Mouse (Mus musculus): ENCODE results near the gene Wars. TPM values are rescaled to one million over a fixed set of nuclear protein-coding genes. Genes with fewer than 3 reads are reported as not detected.

Wars gene
- 124 TPM in 2 replicates for polyA plus RNA-seq (2016; fragmentation: Nextera tagmentation; extraction: Ambion mirVana)

DNA sequence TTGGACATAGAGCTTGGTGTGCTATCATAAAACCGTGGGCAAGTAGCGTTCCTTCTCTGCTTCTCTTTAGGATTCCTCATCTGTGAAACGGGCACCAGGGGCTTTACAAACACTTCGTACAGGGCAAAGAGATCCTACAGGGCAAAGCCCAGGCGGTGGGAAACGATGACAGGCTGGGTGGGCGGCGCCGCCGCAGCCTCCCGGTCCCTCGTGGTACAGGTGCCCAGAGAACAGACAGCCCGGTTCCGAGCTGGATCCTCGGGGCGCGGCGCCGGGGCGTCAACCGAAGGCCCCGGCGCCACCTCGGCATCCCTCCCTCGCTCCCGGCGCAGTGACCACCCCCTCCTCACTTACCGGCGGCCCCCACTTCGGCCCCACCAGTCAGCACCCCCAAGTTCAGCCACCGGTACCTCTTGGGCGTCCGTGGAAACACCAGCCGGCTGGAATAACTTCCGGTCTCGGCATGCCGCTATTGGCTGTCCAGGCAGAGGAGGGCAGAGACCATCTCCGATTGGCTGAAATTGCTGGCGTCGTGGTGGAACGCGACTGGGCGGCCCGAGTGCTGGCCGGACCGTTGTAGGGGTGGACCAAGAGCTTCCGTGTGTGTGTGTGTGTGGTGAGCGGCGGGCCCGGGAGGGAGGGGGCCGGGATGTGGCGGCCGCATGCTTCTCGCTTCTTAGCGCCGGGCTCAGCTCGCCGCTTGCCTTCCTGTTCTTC, at the start of gene Wars:
TSS of gene Wars (minus strand) at position 460 of the 717 bp plus-strand sequence.
- ATAC-seq (ENCODE audit: low FRiP score, low read depth): peak; percentile 100
- Histone ChIP-seq H3K36me3 (peaks cover 20% of the 10 kb centered on the region), H3K4me1 (peaks cover 22% of the 10 kb centered on the region), H3K9ac (replicated peaks) (peak within 1 kb of the TSS; percentile 81), H3K9me3 (no peaks in the 10 kb centered on the region), H3K4me2 (replicated peaks) (peak within 1 kb of the TSS; percentile 98), H3K27ac (replicated peaks) (0 out of 2 replicates have a peak within 1 kb of the TSS, but pooled peaks have one; percentile 15), H3K4me3 (peak within 1 kb of the TSS; percentile 93), H3K27me3 (no peaks in the 10 kb centered on the region)
- WGBS: under 1% methylated on average over 56 of the region's 58 CpGs

DNA sequence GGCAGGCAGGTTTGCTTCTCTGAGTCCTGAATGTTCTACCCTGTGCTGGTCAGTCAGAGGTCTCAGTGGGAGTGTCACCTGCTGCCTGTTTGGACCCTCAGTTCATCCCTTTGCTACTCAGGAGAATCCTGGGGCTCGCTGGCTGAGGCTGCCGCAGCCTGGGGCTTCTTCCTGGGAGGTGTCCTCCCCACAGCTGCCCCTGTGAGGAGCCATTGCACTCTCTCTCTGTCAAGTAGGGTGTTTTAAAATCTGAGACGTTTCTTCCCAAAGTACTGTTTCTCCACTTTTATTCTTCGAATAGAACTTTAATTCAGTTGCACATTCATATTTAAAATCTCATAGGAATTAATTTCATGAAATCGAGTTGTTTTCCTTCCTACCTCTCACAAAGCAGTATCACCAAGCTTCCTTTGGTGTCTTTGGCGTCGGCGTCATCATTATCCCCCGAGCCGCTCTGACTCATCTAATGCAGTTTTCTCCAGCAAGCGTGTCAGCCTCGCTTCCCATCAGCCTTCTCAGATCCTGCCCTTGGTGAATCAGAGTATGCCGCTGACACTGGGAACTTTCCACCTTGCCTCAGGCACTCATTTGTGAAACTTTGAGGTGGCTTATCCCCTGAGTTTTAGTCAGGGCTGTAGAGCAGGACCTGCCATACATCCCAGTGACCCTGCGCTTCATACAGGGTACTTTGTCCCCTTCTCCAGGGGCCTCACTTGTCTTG, 48.4 kb upstream of the Wars start:
- Histone ChIP-seq H3K4me3 (no peak overlapping the region), H3K27me3 (no peaks in the 10 kb centered on the region), H3K9me3 (no peaks in the 10 kb centered on the region), H3K36me3 (no peaks in the 10 kb centered on the region), H3K4me2 (replicated peaks) (no peak overlapping the region), H3K27ac (replicated peaks) (no peak overlapping the region), H3K9ac (replicated peaks) (no peak overlapping the region), H3K4me1 (peaks cover 3% of the 10 kb centered on the region; the same call in 1 of the 2 replicates)
- ATAC-seq (ENCODE audit: low FRiP score, low read depth): no peak
- 84% methylated on average over 14 of the region's 14 CpGs for WGBS

DNA sequence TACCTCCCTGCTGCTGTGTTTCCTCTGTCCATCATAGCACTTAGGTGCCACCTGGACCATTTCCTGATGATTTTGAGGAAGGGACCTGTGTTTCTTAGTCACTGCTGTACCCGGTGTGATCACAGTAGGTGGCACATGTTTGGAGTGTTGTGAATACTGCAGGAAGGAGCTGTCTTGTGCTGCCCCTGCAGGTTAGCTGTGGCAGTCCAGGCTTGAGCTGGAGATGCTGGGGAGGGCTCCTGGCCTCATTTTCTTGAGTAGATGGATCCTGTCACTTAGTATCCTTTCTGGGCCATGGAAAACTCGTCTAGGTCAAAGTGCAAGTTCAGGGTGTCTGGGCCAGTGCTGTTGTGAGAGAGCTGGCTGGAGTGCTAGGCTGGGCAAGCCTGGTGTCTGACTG, 47.3 kb upstream of the Wars start:
- Histone ChIP-seq H3K9me3 (no peaks in the 10 kb centered on the region), H3K27me3 (no peaks in the 10 kb centered on the region), H3K4me1 (peaks cover 3% of the 10 kb centered on the region; the same call in 1 of the 2 replicates), H3K27ac (replicated peaks) (no peak overlapping the region), H3K4me2 (replicated peaks) (no peak overlapping the region), H3K9ac (replicated peaks) (no peak overlapping the region), H3K4me3 (no peak overlapping the region), H3K36me3 (no peaks in the 10 kb centered on the region)
- ATAC-seq (ENCODE audit: low FRiP score, low read depth): no peak
- WGBS: 79% methylated on average over 2 of the region's 2 CpGs

DNA sequence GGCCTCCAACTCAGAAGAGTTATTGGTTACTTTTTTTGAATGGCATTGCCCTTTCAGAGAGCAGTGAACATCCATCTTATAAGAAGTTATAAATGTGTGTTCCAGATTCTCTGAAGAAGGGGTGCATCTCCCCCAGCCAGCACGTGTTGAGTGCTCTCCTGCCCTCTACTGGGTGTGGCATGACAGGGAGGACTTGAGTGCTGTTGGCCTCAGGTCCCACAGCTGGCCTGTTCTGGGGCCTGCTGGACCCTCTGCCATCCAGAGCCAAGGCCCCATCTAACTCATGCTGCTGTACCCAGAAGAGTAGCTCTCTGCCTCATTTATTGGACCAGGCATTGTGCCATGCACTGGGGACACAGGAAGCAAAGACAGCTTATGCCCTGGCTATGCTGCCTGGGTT, 46.3 kb upstream of the Wars start:
- WGBS: 29% methylated on average over 1 of the region's 1 CpGs
- no peak overlapping the region for H3K4me2 ChIP-seq (replicated peaks)
- H3K27me3 ChIP-seq: no peaks in the 10 kb centered on the region
- ATAC-seq (ENCODE audit: low FRiP score, low read depth): no peak
- H3K27ac ChIP-seq (replicated peaks): no peak overlapping the region
- H3K4me1 ChIP-seq: peaks cover 3% of the 10 kb centered on the region; the same call in 1 of the 2 replicates
- no peak overlapping the region for H3K9ac ChIP-seq (replicated peaks)
- no peak overlapping the region for H3K4me3 ChIP-seq
- H3K36me3 ChIP-seq: no peaks in the 10 kb centered on the region
- no peaks in the 10 kb centered on the region for H3K9me3 ChIP-seq

DNA sequence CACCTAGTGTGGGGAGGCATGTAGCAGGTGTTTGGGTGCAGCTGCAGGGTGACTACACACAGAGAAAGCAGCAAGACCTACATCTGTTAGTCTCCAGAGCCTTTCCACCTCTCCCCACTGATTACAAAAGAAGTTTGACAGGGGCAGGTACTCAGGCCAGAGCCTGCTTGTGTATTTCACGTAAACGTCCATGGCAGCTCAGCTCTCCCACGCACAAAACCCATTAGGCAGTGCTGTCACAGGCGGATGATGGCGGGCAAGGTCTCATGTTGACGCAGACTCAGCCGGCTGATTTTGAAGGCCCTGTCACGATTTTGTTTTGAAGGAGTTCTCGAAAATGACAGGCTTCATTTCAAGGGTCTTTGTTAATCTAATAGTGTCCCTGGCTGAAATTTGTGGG, 45.3 kb upstream of the Wars start:
- ATAC-seq (ENCODE audit: low FRiP score, low read depth): no peak
- Histone ChIP-seq H3K36me3 (no peaks in the 10 kb centered on the region), H3K27me3 (no peaks in the 10 kb centered on the region), H3K9me3 (no peaks in the 10 kb centered on the region), H3K4me2 (replicated peaks) (no peak overlapping the region), H3K27ac (replicated peaks) (no peak overlapping the region; the same call in 1 of the 2 replicates), H3K4me3 (no peak overlapping the region), H3K4me1 (peaks cover 3% of the 10 kb centered on the region; the same call in 1 of the 2 replicates), H3K9ac (replicated peaks) (no peak overlapping the region)
- 75% methylated on average over 9 of the region's 9 CpGs for WGBS

DNA sequence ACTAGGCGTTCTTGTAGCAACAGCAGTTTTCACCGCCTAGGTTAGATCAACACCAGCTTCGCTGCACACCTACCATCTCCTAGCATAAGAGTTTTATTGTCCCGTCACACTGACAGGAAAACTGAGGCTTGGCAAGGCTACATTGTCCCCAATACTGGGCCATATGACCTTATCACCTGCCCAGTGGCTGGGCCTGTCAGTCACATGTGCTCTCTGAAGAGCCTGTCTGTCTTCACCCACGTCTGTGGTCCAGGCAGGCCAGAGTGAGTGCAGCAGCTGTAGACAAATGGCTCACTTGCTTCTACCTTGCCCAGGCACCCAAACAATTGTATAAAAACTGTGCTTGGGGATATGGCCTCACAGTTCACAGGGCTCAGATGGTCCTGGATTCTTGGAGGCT, 44.9 kb upstream of the Wars start:
- H3K36me3 ChIP-seq: no peaks in the 10 kb centered on the region
- H3K4me1 ChIP-seq: peaks cover 3% of the 10 kb centered on the region; the same call in 1 of the 2 replicates
- ATAC-seq (ENCODE audit: low FRiP score, low read depth): no peak
- H3K4me3 ChIP-seq: no peak overlapping the region
- no peak overlapping the region for H3K27ac ChIP-seq (replicated peaks)
- no peak overlapping the region for H3K9ac ChIP-seq (replicated peaks)
- no peak overlapping the region for H3K4me2 ChIP-seq (replicated peaks)
- no peaks in the 10 kb centered on the region for H3K9me3 ChIP-seq
- H3K27me3 ChIP-seq: no peaks in the 10 kb centered on the region
- 89% methylated on average over 5 of the region's 5 CpGs for WGBS

DNA sequence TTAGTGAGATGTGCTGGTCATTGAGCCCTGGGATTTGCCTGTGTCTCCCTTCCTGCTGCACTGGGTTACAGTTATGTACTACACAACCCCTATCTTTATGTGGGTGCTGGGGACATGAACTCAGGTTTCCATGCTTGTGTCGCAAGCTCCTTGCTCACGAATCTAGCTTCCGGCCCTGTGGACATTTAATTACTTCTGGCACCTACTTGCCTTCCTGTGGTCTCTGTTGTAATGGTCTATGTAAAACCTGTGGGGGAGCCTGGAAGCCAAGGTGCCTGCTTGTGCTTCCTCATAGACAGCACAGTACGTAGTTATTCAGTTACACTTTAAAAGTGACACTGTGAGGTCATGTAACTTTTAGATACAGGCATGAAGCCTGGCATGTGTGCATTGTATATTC, 43.5 kb upstream of the Wars start:
- peaks cover 5% of the 10 kb centered on the region for H3K4me1 ChIP-seq
- 87% methylated on average over 4 of the region's 4 CpGs for WGBS
- H3K4me3 ChIP-seq: no peak overlapping the region
- H3K4me2 ChIP-seq (replicated peaks): no peak overlapping the region
- no peaks in the 10 kb centered on the region for H3K27me3 ChIP-seq
- H3K27ac ChIP-seq (replicated peaks): no peak overlapping the region
- no peaks in the 10 kb centered on the region for H3K9me3 ChIP-seq
- ATAC-seq (ENCODE audit: low FRiP score, low read depth): no peak
- H3K9ac ChIP-seq (replicated peaks): no peak overlapping the region
- no peaks in the 10 kb centered on the region for H3K36me3 ChIP-seq

DNA sequence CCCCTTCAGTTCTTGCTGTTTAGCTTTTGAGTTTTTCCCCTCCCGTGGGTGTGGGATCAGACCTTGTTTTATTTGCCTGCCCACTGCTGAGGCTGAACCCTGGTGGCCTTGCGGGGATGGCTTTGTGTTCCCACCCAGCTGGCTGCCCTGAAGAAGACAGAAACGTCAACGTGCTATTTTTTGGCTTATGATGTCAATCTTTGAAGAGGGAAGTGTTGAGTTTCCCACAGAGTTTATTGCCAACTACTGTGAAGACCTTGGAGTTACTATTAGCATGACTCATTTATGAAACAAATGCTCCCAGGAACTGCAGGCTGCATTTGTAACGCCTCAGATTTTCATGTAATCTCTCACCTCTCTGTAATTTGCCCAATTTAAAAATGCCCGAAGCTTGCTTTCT, 42.9 kb upstream of the Wars start:
- Histone ChIP-seq H3K4me2 (replicated peaks) (no peak overlapping the region), H3K4me1 (peaks cover 12% of the 10 kb centered on the region), H3K27me3 (no peaks in the 10 kb centered on the region), H3K9me3 (no peaks in the 10 kb centered on the region), H3K36me3 (no peaks in the 10 kb centered on the region), H3K4me3 (no peak overlapping the region), H3K9ac (replicated peaks) (no peak overlapping the region), H3K27ac (replicated peaks) (no peak overlapping the region)
- 68% methylated on average over 6 of the region's 6 CpGs for WGBS
- no peak for ATAC-seq (ENCODE audit: low FRiP score, low read depth)

DNA sequence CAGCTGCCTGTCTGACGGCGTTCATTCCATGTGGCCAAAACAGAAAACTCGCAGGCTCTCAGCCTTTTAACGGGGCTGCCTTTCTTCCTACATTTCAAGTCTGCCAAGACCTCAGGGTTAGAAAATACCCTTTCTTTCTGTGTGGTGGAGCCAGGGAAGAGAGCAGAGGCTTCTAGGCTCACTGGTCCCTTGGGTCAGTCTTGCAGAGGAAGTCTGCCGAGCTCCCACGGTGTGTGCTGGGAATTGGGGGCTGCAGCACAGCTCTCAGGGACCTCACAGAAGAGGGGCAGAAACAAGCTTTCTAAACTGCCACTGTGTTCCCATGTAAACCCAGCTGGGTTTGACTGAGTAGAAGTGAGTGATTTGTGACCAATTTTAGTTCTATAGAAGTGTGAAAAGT, 40.3 kb upstream of the Wars start:
- peaks cover 16% of the 10 kb centered on the region for H3K4me1 ChIP-seq
- H3K27ac ChIP-seq (replicated peaks): no peak overlapping the region
- 81% methylated on average over 6 of the region's 6 CpGs for WGBS
- ATAC-seq (ENCODE audit: low FRiP score, low read depth): no peak
- H3K4me2 ChIP-seq (replicated peaks): no peak overlapping the region
- H3K27me3 ChIP-seq: no peaks in the 10 kb centered on the region
- no peak overlapping the region for H3K9ac ChIP-seq (replicated peaks)
- H3K9me3 ChIP-seq: no peaks in the 10 kb centered on the region
- H3K36me3 ChIP-seq: no peaks in the 10 kb centered on the region
- no peak overlapping the region for H3K4me3 ChIP-seq

DNA sequence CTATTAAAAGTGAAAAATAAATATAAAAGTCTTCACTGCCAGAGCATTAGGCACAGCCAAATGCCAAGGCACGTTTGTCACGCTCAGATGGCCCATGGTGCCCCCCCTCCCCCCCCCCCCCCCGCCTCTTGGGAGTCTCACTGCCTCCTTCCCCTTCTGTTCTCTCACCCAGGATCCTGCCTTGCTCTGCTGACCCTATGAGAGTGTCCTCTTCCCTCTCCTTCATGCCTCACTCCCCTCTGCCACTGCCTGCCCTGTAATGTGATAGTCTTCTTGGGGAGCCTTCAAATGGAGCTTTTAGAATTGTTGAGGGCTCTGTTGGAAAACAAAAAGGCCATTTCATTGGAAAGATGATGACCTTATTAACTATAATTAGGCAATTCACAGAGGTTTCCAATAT, 38.1 kb upstream of the Wars start:
- 12% methylated on average over 3 of the region's 3 CpGs for WGBS
- no peak for ATAC-seq (ENCODE audit: low FRiP score, low read depth)
- no peaks in the 10 kb centered on the region for H3K9me3 ChIP-seq
- H3K4me2 ChIP-seq (replicated peaks): no peak overlapping the region
- no peaks in the 10 kb centered on the region for H3K27me3 ChIP-seq
- H3K4me1 ChIP-seq: peaks cover 21% of the 10 kb centered on the region
- no peaks in the 10 kb centered on the region for H3K36me3 ChIP-seq
- no peak overlapping the region for H3K4me3 ChIP-seq
- H3K9ac ChIP-seq (replicated peaks): no peak overlapping the region
- H3K27ac ChIP-seq (replicated peaks): no peak overlapping the region

DNA sequence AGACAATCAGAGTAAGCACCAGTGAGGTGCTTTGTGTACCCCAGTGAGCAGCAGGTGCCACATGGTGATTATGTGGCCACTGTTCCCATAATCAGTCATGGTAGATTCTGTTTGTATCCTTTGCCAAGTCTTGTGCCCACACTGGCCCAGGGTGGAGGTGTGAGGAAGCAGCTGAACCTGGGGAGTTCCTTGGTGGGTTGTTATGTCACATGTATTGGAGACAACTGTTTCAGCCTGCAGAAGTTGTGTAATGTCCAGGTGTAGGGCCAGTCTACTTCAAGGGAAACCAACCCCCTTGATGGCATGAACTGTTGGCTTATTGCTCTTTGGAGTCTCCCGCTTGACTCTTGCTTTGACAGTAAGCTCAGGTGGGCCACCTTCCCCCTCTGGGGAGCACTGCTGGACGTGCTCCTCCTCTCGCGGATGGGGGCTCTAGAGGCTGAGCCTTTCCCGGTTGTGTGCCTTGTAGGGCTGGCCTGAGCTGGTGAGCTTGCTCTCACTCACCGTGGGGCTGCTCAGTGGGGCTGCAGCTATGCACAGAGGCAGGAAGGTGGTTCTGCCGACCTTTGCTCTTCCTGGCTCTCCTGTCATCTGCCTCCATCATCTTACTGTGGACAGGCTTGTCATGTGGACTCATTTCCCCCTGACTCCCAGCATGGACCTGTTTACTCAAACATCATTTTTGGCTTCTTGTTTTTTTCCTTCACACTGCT, 37.5 kb upstream of the Wars start:
- peaks cover 24% of the 10 kb centered on the region for H3K4me1 ChIP-seq
- H3K4me2 ChIP-seq (replicated peaks): no peak overlapping the region
- no peaks in the 10 kb centered on the region for H3K36me3 ChIP-seq
- 69% methylated on average over 7 of the region's 7 CpGs for WGBS
- H3K4me3 ChIP-seq: no peak overlapping the region
- no peak overlapping the region for H3K27ac ChIP-seq (replicated peaks)
- no peak for ATAC-seq (ENCODE audit: low FRiP score, low read depth)
- no peaks in the 10 kb centered on the region for H3K9me3 ChIP-seq
- H3K9ac ChIP-seq (replicated peaks): no peak overlapping the region
- H3K27me3 ChIP-seq: no peaks in the 10 kb centered on the region

DNA sequence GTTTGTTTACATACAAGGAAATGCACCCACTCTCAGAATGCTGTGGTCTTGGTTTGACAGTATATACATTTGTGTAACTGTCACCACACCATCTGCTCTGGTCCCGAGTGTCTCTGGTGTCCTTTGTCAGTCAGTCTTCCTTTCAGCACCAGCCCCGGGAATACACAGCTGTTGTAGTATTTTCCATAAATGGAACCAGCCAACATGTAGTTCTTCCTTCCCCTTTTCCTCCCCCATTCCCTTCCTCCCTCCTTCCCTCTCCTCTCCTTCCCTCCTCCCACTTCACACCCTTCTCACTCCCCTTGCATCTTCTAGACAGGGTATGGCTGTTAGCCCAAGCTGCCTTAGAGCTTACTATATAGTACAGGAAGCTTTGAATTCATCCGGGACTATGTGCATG, 35.5 kb upstream of the Wars start:
- Histone ChIP-seq H3K27ac (replicated peaks) (no peak overlapping the region), H3K9ac (replicated peaks) (no peak overlapping the region), H3K9me3 (no peaks in the 10 kb centered on the region), H3K4me1 (peaks cover 24% of the 10 kb centered on the region), H3K4me3 (no peak overlapping the region), H3K36me3 (no peaks in the 10 kb centered on the region), H3K27me3 (no peaks in the 10 kb centered on the region), H3K4me2 (replicated peaks) (no peak overlapping the region)
- 88% methylated on average over 3 of the region's 3 CpGs for WGBS
- no peak for ATAC-seq (ENCODE audit: low FRiP score, low read depth)
